Mouse (Mus musculus): Measurements from ENCODE around the gene Islr2. TPM values are rescaled to one million over a fixed set of nuclear protein-coding genes. Genes with fewer than 3 reads are reported as not detected.

The Islr2 gene
- total and polyA plus RNA-seq, 3 experiments: 0.03 to 0.11 TPM; not detected in 1

DNA sequence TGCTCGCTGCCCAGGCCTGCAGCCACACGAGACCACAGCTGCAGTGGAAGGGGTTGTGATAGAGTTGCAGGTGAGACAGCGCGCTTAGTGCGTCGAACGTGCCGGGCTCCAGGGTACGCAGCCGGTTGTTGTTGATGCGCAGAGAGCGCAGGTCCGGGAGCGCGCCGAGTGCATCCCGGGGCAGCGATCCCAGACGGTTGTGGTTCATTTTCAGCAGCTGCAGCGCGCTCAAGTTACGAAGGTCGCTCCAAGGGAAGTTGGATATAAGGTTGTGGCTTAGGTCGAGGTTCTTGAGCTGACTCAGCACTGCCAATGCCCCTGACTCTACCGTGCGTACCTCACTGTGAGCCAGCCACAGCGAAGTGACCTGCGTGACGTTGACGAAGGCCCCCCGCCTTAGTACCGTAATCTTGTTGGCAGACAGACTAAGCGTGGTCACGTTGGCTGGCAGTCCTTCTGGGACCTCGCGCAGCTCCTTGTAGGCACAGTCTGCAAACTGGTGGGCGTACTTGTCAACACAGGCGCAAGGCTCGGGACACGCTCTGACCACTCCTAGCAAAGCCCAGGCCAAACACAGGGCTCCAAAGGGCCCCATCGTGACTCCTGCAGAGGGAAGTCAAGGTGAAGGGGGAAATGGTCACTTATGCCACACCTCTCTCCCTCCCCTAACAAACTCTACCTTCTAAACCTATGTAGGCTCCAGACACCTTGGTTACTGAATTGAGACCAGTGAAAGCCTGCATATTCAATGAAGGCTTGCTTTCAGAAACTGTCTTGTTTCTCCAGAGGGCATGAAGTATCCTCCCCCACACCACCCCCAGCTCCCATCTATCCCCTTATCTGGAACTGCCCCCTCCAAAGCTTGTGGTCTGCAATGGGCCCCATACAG, 4.5 kb downstream of the Islr2 start:
- Histone ChIP-seq H3K27me3 (ENCODE audit: insufficient read depth, low read length) (peaks cover 98% of the 10 kb centered on the region), H3K4me1 (ENCODE audit: insufficient read depth, low read depth, low read length) (peaks cover 11% of the 10 kb centered on the region), H3K36me3 (replicated peaks) (no peaks in the 10 kb centered on the region), H3K9me3 (replicated peaks) (peaks cover 22% of the 10 kb centered on the region), H3K4me3 (ENCODE audit: low read depth, low read length) (no peak overlapping the region)
- TF ChIP-seq GATA2 (IDR thresholded peaks at IDR 0.05; ENCODE audit: borderline replicate concordance, low read depth, low read length) (no peak), GATA1 (IDR thresholded peaks at IDR 0.05; ENCODE audit: borderline replicate concordance, low read length) (no peak), POLR2AphosphoS5 (IDR thresholded peaks at IDR 0.05; ENCODE audit: insufficient replicate concordance, low read depth, low read length) (no peak), TAL1 (conservative IDR thresholded peaks at IDR 0.05; ENCODE audit: low read depth, low read length) (no peak), CTCF (IDR thresholded peaks at IDR 0.05; ENCODE audit: low read depth, low read length) (no peak)
- ATAC-seq (ENCODE audit: extremely low read depth, insufficient number of reproducible peaks, low FRiP score, poor library complexity, severe bottlenecking) (no peak), DNase-seq (ENCODE audit: low spot score) (no peak)

DNA sequence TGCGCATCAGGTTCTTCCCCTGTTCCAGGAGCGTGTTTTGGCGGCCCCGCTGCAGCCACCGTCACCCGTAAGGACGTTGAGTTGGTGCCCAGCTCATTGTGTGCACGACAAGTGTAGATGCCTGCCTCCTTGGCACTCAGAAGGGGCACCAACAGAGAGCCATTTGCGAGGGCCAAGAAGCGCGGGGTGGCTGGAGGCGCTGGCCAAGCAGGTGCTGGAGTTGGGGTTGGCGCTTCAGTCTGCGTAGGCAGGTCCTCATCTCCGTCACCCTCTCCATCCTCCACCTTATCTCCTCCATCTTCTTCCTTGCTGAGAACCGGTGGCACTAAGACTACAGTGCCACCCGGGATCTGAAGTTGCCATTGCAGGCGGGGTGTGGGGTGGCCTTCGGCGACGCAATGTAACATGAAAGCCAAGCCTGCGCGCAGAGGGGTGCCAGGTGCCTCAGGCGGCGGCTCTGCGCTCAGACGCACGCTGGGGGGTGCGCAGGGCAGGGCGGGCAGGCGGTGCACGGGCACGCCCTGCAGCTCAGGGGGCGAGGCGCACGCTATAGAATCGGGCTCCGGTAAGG, 5.2 kb downstream of the Islr2 start:
- DNase-seq (ENCODE audit: low spot score) (no peak), ATAC-seq (ENCODE audit: extremely low read depth, insufficient number of reproducible peaks, low FRiP score, poor library complexity, severe bottlenecking) (no peak)
- Histone ChIP-seq H3K36me3 (replicated peaks) (no peaks in the 10 kb centered on the region), H3K27me3 (ENCODE audit: insufficient read depth, low read length) (peaks cover 93% of the 10 kb centered on the region), H3K4me1 (ENCODE audit: insufficient read depth, low read depth, low read length) (peaks cover 5% of the 10 kb centered on the region), H3K4me3 (ENCODE audit: low read depth, low read length) (no peak overlapping the region), H3K9me3 (replicated peaks) (peaks cover 22% of the 10 kb centered on the region)
- TF ChIP-seq POLR2AphosphoS5 (IDR thresholded peaks at IDR 0.05; ENCODE audit: insufficient replicate concordance, low read depth, low read length) (no peak), TAL1 (conservative IDR thresholded peaks at IDR 0.05; ENCODE audit: low read depth, low read length) (no peak), GATA1 (IDR thresholded peaks at IDR 0.05; ENCODE audit: borderline replicate concordance, low read length) (no peak)

DNA sequence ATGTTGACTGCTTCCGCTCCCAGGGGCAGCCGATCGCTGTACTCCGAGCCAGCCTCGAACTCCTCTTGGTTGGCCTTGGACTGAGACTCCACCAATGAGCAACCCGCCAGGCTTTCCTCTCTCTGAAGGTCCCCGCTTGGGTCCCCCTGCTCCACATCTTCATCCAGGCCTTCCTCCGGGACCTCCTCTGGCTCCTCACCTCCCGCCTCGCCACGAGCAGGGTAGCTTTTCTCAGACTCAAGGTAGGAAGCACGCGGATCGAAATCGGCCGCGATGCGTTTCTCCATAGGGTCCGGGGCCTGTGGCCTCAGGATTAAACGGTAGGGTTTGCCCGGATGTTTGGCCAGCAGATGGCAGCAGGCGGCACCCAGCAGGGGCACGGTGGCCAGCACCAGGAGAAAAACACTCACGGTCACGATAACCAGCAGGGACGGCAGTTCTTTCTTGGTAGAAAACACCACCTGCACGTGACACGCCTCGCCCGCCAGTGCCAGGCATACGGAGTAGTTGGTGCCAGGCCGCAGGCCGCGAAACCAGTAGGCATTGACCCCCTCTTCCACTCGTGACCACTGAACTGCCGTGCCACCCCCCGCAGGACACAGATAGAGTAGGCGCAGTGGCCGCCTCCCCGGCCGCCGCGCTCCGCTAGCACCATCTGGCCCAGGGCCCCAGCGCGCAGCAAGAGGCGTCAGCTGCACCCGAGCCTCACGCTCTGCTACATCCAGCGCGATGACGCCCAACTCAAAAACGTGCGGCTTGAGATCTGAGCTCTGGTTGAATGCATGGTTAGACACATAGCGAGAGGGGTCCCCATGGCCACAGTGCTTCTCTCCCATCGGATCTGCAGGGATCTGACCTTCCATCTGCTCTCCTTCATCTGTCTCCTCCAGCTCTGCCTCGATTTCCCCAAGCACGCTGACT, 6.1 kb downstream of the Islr2 start:
- H3K9me3 ChIP-seq (replicated peaks): peaks cover 22% of the 10 kb centered on the region
- no peak for TF ChIP-seq TAL1 (conservative IDR thresholded peaks at IDR 0.05; ENCODE audit: low read depth, low read length)
- TF ChIP-seq GATA1 (IDR thresholded peaks at IDR 0.05; ENCODE audit: borderline replicate concordance, low read length): no peak
- no peak for DNase-seq (ENCODE audit: low spot score)
- no peaks in the 10 kb centered on the region; the same call in 1 of the 2 replicates for H3K4me1 ChIP-seq (ENCODE audit: insufficient read depth, low read depth, low read length)
- H3K4me3 ChIP-seq (ENCODE audit: low read depth, low read length): no peak overlapping the region
- no peak for ATAC-seq (ENCODE audit: extremely low read depth, insufficient number of reproducible peaks, low FRiP score, poor library complexity, severe bottlenecking)
- peaks cover 91% of the 10 kb centered on the region for H3K27me3 ChIP-seq (ENCODE audit: insufficient read depth, low read length)
- no peaks in the 10 kb centered on the region for H3K36me3 ChIP-seq (replicated peaks)

DNA sequence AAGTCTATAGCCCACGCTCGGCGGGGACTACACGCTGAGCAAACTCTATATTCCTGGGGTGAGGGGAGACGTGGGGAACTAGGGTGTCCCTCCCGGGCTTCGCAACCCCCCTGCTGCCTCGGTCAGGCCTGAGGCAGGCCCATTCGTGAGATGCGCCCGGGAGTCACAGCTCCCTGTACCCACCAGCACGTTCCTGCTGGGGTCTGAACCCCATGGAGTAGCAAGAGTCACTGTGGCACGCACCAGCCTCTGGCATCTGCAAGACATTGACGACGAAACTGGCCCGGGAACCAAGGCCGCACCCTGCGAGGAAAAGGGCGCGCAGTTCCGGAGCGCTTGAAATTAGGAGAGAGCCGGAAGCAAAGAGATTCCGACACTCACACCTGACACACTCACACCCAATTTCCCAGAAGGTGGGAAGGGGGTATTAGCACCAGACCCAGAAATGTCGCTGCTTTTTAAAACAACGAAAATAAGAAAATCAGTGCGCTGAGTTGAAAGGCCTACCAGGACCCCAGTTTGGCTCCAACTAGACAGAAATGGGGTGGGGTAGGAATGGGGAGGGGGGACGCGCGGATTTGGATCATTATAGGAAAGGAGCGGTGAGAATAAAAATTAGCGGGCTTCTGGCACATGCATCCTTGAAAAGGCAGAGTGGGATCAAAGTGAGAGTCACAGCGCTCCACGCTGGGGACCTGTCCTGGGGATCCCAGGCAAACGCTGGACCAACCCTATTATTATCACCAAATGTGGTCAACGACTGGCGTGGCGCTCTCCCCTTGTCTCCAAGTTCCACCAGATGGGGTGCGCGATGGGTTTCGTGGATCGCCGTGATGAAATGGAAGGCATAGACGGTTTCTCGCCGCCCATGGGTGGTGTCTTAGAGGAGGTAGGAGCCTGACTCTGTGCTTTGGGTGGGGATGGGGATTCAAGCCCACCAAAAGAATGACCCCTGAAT, 7.2 kb downstream of the Islr2 start:
- no peak for DNase-seq (ENCODE audit: low spot score)
- no peaks in the 10 kb centered on the region for H3K36me3 ChIP-seq (replicated peaks)
- H3K27me3 ChIP-seq (ENCODE audit: insufficient read depth, low read length): peaks cover 82% of the 10 kb centered on the region
- no peak for ATAC-seq (ENCODE audit: extremely low read depth, insufficient number of reproducible peaks, low FRiP score, poor library complexity, severe bottlenecking)
- H3K4me3 ChIP-seq (ENCODE audit: low read depth, low read length): no peak overlapping the region
- H3K9me3 ChIP-seq (replicated peaks): peaks cover 22% of the 10 kb centered on the region
- no peak for TF ChIP-seq CTCF (IDR thresholded peaks at IDR 0.05; ENCODE audit: low read depth, low read length)
- no peak for TF ChIP-seq GATA2 (IDR thresholded peaks at IDR 0.05; ENCODE audit: borderline replicate concordance, low read depth, low read length)
- TF ChIP-seq GATA1 (IDR thresholded peaks at IDR 0.05; ENCODE audit: borderline replicate concordance, low read length): no peak
- no peak for TF ChIP-seq POLR2AphosphoS5 (IDR thresholded peaks at IDR 0.05; ENCODE audit: insufficient replicate concordance, low read depth, low read length)
- TF ChIP-seq TAL1 (conservative IDR thresholded peaks at IDR 0.05; ENCODE audit: low read depth, low read length): no peak
- H3K4me1 ChIP-seq (ENCODE audit: insufficient read depth, low read depth, low read length): no peaks in the 10 kb centered on the region; the same call in 1 of the 2 replicates

DNA sequence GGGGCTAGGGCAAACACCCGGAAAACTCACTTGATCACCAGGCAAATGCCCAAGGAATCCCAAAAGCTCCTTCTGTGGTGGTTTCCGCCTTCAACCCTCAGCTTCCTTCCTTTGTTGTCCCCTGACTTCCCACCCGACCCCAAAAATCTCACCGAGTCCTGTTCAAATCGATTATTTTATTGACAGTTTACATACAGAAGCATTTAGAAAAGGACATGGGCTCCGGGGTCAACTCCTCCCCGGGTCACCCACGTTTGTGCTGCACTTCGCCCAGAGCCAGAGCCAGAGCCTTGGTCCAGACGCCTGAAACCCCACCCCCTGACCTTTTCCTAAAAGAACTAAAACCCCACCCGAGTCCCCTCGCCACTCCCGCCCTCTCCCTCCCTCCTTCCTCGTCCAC, 8.0 kb downstream of the Islr2 start:
- DNase-seq (ENCODE audit: low spot score) (no peak), ATAC-seq (ENCODE audit: extremely low read depth, insufficient number of reproducible peaks, low FRiP score, poor library complexity, severe bottlenecking) (no peak)
- Histone ChIP-seq H3K9me3 (replicated peaks) (peaks cover 22% of the 10 kb centered on the region), H3K27me3 (ENCODE audit: insufficient read depth, low read length) (peaks cover 74% of the 10 kb centered on the region), H3K4me1 (ENCODE audit: insufficient read depth, low read depth, low read length) (no peaks in the 10 kb centered on the region; the same call in 1 of the 2 replicates), H3K36me3 (replicated peaks) (no peaks in the 10 kb centered on the region), H3K4me3 (ENCODE audit: low read depth, low read length) (no peak overlapping the region)
- TF ChIP-seq CTCF (IDR thresholded peaks at IDR 0.05; ENCODE audit: low read depth, low read length) (no peak), GATA2 (IDR thresholded peaks at IDR 0.05; ENCODE audit: borderline replicate concordance, low read depth, low read length) (no peak), TAL1 (conservative IDR thresholded peaks at IDR 0.05; ENCODE audit: low read depth, low read length) (no peak), POLR2AphosphoS5 (IDR thresholded peaks at IDR 0.05; ENCODE audit: insufficient replicate concordance, low read depth, low read length) (no peak), GATA1 (IDR thresholded peaks at IDR 0.05; ENCODE audit: borderline replicate concordance, low read length) (no peak)

Data from G1E (cell line).